Mouse (Mus musculus) brain, embryonic 14.5 days (tissue): Measurements from ENCODE around the gene Chst3. TPM values are rescaled to one million over a fixed set of nuclear protein-coding genes. Genes with fewer than 3 reads are reported as not detected.
A peak's percentile ranks its signal among the peaks of the same experiment; 100 is the strongest.

ENCODE experiments used
- DNase-seq: peaks from one replicate; pipeline ENCODE4 v3.0.0-alpha.2; 2011; ENCODE audit warnings: low read depth
- CTCF ChIP-seq: fragments of 200-500 bp; IDR thresholded peaks from 2 replicates; pipeline ENCODE4 v1.5.1; 2012; ENCODE audit warnings: inconsistent platforms, mild to moderate bottlenecking, moderate library complexity, borderline replicate concordance; ENCODE audit not compliant: insufficient read depth, insufficient read length; ENCODE audit errors: extremely low read depth
- POLR2A ChIP-seq: fragments of 200-500 bp; IDR thresholded peaks from 2 replicates; pipeline ENCODE4 v1.6.1; 2012; ENCODE audit warnings: mild to moderate bottlenecking, inconsistent platforms, borderline replicate concordance; ENCODE audit not compliant: poor library complexity, insufficient read depth, insufficient read length, severe bottlenecking; ENCODE audit errors: extremely low read depth
- polyA plus RNA-seq: library from polyadenylated mRNA; depleted of rRNA; stranded (reverse); fragments of >200 nt; gene quantifications from 2 replicates; pipeline ENCODE4 v1.2.3, GENCODE M21; 2012; rRNA removed

Chst3 gene
- polyA plus RNA-seq = 3.1 and 4.6 TPM in 2 replicates

DNA sequence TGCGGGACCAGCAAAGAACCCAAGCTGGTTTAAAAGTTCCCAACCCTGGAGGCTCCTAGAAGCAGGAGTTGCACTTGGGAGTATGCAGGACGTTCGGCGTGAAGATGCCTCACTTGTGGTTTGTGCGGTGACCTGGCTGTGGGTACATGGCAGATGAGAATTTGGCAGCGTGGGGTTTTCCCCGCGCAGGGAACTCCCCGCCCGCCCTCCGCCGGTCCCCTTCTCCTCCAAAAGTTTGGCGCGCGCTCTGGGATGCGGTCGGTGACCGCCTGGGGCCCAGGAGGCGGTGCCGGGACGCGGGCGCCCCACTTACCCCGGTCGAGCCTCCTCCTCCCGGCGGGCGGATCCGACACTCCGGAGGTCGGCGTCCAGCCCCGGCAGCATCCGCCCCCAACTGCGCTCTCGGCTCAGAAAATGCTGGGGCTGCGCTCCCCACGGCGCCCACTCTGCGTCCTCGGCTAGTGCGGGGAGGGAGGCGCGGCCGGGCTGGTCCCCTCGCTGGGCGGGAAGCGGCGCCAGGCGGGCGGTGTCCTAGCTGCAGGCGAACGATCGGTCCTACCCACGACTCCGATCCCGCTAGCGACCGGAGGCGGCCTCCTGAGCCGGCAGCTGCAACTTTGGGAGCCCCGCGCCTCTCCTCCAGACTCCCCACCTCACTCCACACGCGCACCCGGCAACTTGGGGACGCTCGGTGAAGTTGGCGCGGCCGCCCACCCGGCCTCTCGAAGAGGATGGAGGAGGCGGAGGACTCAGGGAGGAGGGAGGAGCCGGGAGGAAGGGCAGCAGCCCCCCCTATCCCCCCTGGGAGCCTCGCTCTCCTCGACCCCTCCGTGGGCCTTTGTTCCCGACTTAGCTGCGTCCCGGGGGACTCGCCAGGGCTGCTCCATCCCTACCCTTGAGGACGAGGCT lies at the start of gene Chst3:
Chst3 (minus strand) TSS at position 670 of the 909 bp plus-strand sequence.
- 0 out of 2 replicates have a peak, but pooled peaks have one; percentile 0 for TF ChIP-seq CTCF
- TF ChIP-seq POLR2A = no peak
- DNase-seq = peak; percentile 85

DNA sequence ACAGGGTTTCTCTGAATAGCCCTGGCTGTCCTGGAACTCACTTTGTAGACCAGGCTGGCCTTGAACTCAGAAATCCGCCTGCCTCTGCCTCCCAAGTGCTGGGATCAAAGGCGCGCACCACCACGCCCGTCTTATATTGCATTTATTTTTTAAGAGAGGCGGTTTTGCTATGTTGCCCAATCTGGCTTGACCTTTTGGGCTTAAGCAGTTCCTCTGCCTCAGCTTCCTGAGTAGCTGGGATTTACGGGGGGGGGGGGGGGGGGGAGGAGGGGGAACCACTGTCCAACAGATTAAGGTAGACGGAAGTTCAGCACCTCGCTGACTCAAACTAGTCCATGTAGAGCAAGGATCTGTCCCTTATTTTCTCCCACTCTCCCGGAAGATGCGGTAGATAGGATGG lies 49.7 kb upstream of the Chst3 start:
- no peak for TF ChIP-seq CTCF
- no peak for TF ChIP-seq POLR2A
- DNase-seq = no peak

DNA sequence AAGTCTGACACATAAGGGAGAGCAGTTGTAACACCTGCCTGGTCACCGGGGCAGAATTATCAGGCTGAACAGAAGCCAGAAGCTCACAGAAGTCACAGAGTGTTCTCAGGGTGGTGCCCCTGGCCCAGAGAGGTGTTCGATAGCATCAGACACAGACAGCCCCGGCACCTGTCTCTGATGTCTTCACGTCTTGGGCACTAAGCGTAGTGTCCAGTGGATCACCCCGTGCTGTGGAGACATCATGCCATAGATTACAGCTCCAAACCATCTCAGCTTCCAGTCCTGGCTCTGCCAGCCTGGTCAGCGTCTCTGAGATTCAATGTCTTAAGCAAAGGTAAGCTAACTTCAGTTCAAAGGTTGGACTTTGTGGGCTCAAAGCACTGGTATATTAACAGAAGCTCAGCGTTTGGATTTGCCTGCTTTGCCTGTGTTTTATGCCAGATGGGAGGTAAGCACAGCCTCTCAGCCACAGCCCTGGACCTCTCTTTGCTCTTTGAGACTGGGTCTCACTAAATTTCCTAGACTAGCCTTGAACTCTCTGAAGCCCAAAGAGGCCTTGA lies 47.9 kb upstream of the Chst3 start:
- no peak for DNase-seq
- TF ChIP-seq POLR2A = no peak
- no peak for TF ChIP-seq CTCF

DNA sequence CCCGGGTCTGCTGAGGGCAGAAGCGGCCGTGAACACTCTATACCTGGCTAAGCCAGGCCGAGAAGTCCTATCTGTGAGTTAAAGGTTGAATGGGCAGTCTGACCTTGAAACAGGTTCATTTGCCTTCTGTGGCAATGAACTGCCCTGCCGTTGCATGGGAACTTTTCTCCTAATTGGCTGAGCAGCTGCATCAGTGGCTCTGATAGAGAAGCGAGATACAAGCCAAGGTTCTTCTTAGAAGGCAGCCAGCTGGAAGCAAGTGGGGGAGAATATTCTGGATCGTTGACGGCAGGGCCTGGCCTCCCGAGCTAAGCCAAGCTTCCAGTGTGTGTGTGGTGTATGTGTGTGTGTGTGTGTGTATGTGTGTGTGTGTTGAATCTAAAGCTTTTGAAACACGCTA lies 46.2 kb upstream of the Chst3 start:
- TF ChIP-seq CTCF = no peak
- TF ChIP-seq POLR2A = no peak
- DNase-seq = peak; percentile 78

DNA sequence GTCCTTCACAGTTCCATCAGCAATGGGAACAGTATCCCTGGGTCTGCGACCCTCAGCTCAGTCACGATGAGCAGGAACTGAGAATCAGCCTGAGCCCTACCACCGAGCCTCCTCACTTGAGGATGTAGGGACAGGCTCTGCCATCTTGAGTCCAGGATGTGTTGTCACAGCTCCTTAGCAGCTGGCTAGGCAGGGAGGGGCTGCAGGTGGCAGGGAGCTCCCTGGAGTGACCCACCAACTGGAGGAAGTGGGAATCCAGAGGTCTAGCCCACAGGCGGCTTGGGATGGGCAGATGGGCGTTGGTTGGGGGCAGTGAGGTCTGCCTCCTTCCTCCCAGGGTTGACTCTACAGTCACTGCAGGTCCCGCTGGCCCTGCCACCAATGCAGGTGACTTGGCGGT lies 44.3 kb upstream of the Chst3 start:
- no peak for TF ChIP-seq POLR2A
- no peak for TF ChIP-seq CTCF
- no peak for DNase-seq

DNA sequence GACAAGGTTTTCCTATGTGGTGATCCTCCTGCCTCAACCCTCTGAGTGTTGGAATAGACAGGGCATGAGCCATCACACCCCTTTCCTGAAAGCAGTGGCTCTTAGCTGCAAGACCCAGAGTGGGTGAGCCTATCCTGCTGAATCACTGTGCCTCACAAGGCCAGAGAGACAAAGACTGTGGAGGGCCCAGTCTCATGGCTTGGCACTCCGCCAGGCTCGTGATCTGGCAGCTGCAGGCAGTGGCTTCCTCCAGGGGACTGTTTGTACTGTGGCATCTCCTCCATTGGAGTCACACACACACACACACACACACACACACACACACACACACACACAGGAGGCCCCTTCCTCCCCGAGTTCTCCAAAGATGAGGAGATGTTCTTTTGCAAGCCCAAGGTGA lies 43.3 kb upstream of the Chst3 start:
- peak; percentile 96 for DNase-seq
- TF ChIP-seq CTCF (no peak), POLR2A (no peak)

DNA sequence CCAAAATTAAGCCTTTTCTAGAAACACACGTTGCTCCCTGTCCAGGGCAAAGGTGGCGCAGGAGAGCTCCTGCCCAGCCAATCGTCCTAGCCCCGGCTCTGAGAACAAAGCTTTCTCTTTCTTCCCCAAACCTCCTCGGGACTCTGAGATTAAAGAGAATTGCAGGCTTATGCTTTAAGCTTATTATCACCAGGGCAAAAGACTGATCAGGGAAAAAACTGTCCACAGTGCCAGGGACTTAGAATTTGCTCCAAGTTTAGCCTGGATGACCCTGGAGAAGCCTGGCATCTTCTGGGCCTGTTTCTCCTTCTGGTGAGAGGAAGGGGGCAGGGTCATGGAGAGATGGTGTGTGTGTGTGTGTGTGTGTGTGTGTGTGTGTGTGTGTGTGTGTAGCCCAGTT lies 42.5 kb upstream of the Chst3 start:
- peak; percentile 26 for DNase-seq

DNA sequence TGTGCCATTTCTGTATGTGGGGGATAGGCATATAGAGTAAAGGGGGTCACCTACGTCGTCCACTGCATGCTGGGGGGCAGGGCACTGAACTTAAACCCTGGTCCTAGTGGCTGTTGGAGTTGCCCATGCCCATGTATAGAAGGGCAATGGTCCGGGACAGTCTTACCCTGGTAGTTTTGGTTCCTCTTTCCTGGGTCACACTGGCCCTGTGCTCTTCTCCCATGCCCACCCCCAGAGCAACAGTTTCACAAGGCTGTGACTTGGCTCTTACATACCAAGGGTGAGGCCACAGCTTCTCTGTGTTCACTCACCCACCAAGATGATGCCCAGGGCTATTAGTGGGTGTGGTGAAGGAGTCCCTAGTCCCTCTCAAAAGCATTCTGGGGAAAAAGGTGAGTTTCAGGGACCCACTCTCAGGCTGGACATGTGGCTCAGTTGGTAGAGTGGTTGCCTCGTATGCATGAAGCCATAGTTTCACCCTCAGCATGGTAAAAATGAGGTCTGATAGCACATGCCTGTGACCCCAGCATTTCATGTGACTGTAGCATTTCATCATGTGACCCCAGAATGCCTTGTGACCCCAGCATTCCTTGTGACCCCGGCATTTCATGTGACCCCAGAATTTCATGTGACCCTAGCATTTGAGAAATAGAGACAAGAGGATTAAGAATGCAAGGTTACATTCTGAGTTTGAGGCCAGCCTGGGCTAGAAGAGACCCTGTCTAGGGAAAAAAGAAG lies 41.7 kb upstream of the Chst3 start:
- no peak for TF ChIP-seq POLR2A
- TF ChIP-seq CTCF = no peak
- no peak for DNase-seq

More for the DNA sequence above, 42.5 kb upstream of the Chst3 start:
- TF ChIP-seq POLR2A (no peak), CTCF (no peak)

DNA sequence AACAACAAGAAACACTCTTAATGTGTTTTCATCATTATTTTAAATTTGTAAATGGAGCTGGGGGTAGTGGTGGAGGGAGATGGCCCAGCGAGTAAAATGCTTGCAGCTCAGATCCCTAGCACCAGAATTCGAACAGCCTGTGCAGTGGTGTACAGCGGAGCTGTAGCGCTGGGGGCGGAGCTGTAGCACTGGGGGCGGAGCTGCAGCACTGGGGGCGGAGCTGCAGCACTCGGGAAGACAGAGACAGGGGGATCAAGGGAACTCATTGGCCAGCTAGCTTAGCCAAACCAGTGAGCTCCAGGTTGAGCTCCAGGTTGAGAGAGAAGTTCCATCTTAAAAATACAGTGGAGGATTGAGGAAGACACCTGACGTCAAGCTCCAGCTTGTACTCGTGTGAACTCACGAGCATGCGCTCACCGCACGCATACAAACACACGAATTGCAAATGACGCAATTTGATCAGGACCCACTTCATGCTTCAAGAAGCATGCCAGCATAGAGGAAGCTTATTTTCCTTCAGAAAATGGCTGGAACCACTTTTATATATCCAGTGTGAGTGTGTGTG lies 38.3 kb upstream of the Chst3 start:
- DNase-seq = no peak
- TF ChIP-seq CTCF (no peak), POLR2A (no peak)

DNA sequence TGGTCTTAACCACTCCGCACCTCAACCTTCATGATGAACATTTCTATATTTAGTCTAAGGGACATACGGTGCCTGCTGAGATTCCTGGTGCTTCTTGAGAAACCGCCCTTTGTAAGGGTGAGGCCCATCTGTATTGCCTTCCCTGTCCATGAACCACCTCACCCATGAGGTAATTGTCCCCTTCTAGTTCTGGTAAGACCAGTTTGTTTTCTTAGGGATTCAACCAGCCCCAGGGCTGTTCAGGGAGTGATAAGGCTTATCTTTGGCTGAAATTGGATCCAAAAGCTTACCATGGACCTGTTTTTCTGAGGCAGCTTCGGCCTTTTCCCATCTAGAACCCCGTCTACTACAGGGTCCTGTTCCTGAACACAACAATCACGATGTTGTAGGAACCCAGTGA lies 37.0 kb upstream of the Chst3 start:
- DNase-seq = no peak
- TF ChIP-seq POLR2A (no peak), CTCF (no peak)

DNA sequence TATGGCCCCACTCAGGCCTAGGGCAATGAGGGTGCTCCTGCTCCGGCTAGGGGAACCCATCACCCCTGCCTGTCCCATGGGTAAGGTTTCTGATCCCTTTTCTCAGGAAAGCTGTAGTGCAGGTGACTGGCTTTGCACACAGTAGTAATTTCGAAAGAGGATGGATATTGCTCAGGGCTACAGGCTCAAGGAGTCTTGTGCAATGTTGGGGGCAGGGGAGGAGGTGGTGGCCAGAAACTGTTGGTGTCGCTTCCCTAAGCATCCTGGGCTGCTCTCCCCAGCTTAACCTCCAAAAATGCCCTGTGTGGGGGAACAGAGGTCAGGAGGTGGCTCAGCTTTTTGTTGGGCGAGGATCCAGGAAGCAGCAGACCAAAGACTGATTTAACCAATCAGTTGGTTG lies 33.5 kb upstream of the Chst3 start:
- no peak for DNase-seq
- TF ChIP-seq CTCF (no peak), POLR2A (no peak)
